Mouse (Mus musculus): Measurements from ENCODE around the gene Lce1m. TPM values are rescaled to one million over a fixed set of nuclear protein-coding genes. Genes with fewer than 3 reads are reported as not detected.
"Not testable (repeated sequence)": the region's sequence is repeated elsewhere in the genome, so short reads cannot be mapped to it uniquely, and the experiment has no call there.

Lce1m gene
- polyA plus RNA-seq (2015; fragmentation: Nextera tagmentation; extraction: Ambion mirVana) = not detected in 2 replicates

- no peak within 1 kb of the TSS for H3K4me2 ChIP-seq (replicated peaks)
- no peaks in the 10 kb centered on the region for H3K27me3 ChIP-seq
- H3K4me3 ChIP-seq = no peak within 1 kb of the TSS
- H3K9me3 ChIP-seq = no peaks in the 10 kb centered on the region
- peaks cover 12% of the 10 kb centered on the region; the same call in 1 of the 2 replicates for H3K4me1 ChIP-seq
- no peaks in the 10 kb centered on the region for H3K36me3 ChIP-seq
- H3K27ac ChIP-seq (replicated peaks) = no peak within 1 kb of the TSS
- WGBS = 94% methylated on average over 2 of the region's 2 CpGs
- no peak for ATAC-seq (replicated peaks)
- H3K9ac ChIP-seq (replicated peaks) = no peak within 1 kb of the TSS
These were observed at the start of gene Lce1m for GRCm38 (mm10) chr3:93018960-93019359. Lce1m (minus strand) TSS chr3:93019060.

- not testable (repeated sequence) for H3K9ac ChIP-seq (replicated peaks); H3K4me3 ChIP-seq; H3K27me3 ChIP-seq; H3K4me1 ChIP-seq; ATAC-seq (replicated peaks); H3K4me2 ChIP-seq (replicated peaks); H3K27ac ChIP-seq (replicated peaks); H3K9me3 ChIP-seq; H3K36me3 ChIP-seq
These were observed 49.7 kb upstream of the Lce1m start, which contains the start of gene Gm4858 for GRCm38 (mm10) chr3:93068523-93068922. Gm4858 (plus strand) TSS chr3:93068823.

GRCm38 (mm10) chr3:93052826-93053474, 34.1 kb upstream of the Lce1m start:
- Histone ChIP-seq H3K4me2 (replicated peaks) (no peak overlapping the region), H3K4me1 (no peaks in the 10 kb centered on the region), H3K4me3 (no peak overlapping the region), H3K27me3 (no peaks in the 10 kb centered on the region), H3K36me3 (no peaks in the 10 kb centered on the region), H3K9ac (replicated peaks) (no peak overlapping the region), H3K9me3 (no peaks in the 10 kb centered on the region), H3K27ac (replicated peaks) (no peak overlapping the region)
- whole genome bisulfite sequencing = 59% methylated on average over 10 of the region's 10 CpGs
- no peak for ATAC-seq (replicated peaks)

- Histone ChIP-seq H3K27me3 (no peaks in the 10 kb centered on the region), H3K4me2 (replicated peaks) (no peak overlapping the region), H3K9me3 (no peaks in the 10 kb centered on the region), H3K4me1 (no peaks in the 10 kb centered on the region), H3K36me3 (no peaks in the 10 kb centered on the region), H3K9ac (replicated peaks) (no peak overlapping the region), H3K27ac (replicated peaks) (no peak overlapping the region), H3K4me3 (no peak overlapping the region)
- ATAC-seq (replicated peaks) = no peak
- WGBS = 87% methylated on average over 1 of the region's 1 CpGs
These were observed 31.3 kb upstream of the Lce1m start for GRCm38 (mm10) chr3:93050182-93050581.

GRCm38 (mm10) chr3:93031450-93031849, 12.6 kb upstream of the Lce1m start:
- H3K27me3 ChIP-seq = no peaks in the 10 kb centered on the region
- ATAC-seq (replicated peaks) = peak; percentile 91
- 60% methylated on average over 5 of the region's 5 CpGs for WGBS
- no peaks in the 10 kb centered on the region for H3K36me3 ChIP-seq
- H3K4me2 ChIP-seq (replicated peaks) = no peak overlapping the region
- H3K9me3 ChIP-seq = no peaks in the 10 kb centered on the region
- H3K4me1 ChIP-seq = no peaks in the 10 kb centered on the region
- no peak overlapping the region for H3K27ac ChIP-seq (replicated peaks)
- H3K4me3 ChIP-seq = no peak overlapping the region
- no peak overlapping the region for H3K9ac ChIP-seq (replicated peaks)

GRCm38 (mm10) chr3:93025486-93025885, 6.6 kb upstream of the Lce1m start:
- H3K4me2 ChIP-seq (replicated peaks) = no peak overlapping the region
- H3K4me1 ChIP-seq = no peaks in the 10 kb centered on the region
- H3K36me3 ChIP-seq = no peaks in the 10 kb centered on the region
- 86% methylated on average over 2 of the region's 2 CpGs for WGBS
- no peak overlapping the region for H3K9ac ChIP-seq (replicated peaks)
- no peak overlapping the region for H3K4me3 ChIP-seq
- H3K27me3 ChIP-seq = no peaks in the 10 kb centered on the region
- H3K9me3 ChIP-seq = no peaks in the 10 kb centered on the region
- no peak for ATAC-seq (replicated peaks)
- no peak overlapping the region for H3K27ac ChIP-seq (replicated peaks)

- ATAC-seq (replicated peaks) = no peak
- H3K4me2 ChIP-seq (replicated peaks) = no peak overlapping the region
- H3K9ac ChIP-seq (replicated peaks) = no peak overlapping the region
- no peaks in the 10 kb centered on the region for H3K36me3 ChIP-seq
- no peak overlapping the region for H3K4me3 ChIP-seq
- H3K27me3 ChIP-seq = no peaks in the 10 kb centered on the region
- no peaks in the 10 kb centered on the region for H3K9me3 ChIP-seq
- 83% methylated on average over 3 of the region's 3 CpGs for WGBS
- no peak overlapping the region for H3K27ac ChIP-seq (replicated peaks)
- no peaks in the 10 kb centered on the region for H3K4me1 ChIP-seq
These were observed 4.7 kb upstream of the Lce1m start for GRCm38 (mm10) chr3:93023411-93024184.

- no peaks in the 10 kb centered on the region for H3K36me3 ChIP-seq
- ATAC-seq (replicated peaks) = no peak
- no peaks in the 10 kb centered on the region for H3K9me3 ChIP-seq
- 88% methylated on average over 1 of the region's 1 CpGs for WGBS
- H3K27me3 ChIP-seq = no peaks in the 10 kb centered on the region
- no peak overlapping the region for H3K4me3 ChIP-seq
- no peak overlapping the region for H3K27ac ChIP-seq (replicated peaks)
- H3K4me1 ChIP-seq = no peaks in the 10 kb centered on the region
- H3K4me2 ChIP-seq (replicated peaks) = no peak overlapping the region
- H3K9ac ChIP-seq (replicated peaks) = no peak overlapping the region
These were observed 2.3 kb upstream of the Lce1m start for GRCm38 (mm10) chr3:93021171-93021570.

GRCm38 (mm10) chr3:93015460-93016104, 3.3 kb downstream of the Lce1m start, which contains the start of gene Crct1:
Crct1 (minus strand) TSS chr3:93015687.
- Histone ChIP-seq H3K4me1 (peaks cover 12% of the 10 kb centered on the region; the same call in 1 of the 2 replicates), H3K9me3 (no peaks in the 10 kb centered on the region), H3K4me2 (replicated peaks) (peak within 1 kb of the TSS; percentile 90), H3K4me3 (peak within 1 kb of the TSS; percentile 49), H3K9ac (replicated peaks) (peak within 1 kb of the TSS; percentile 51), H3K27ac (replicated peaks) (peak within 1 kb of the TSS; percentile 21; the same call in 1 of the 2 replicates), H3K36me3 (no peaks in the 10 kb centered on the region), H3K27me3 (no peaks in the 10 kb centered on the region)
- ATAC-seq (replicated peaks) = peak; percentile 57
- 62% methylated on average over 4 of the region's 4 CpGs for WGBS

- Histone ChIP-seq H3K9me3 (no peaks in the 10 kb centered on the region), H3K36me3 (no peaks in the 10 kb centered on the region), H3K27me3 (no peaks in the 10 kb centered on the region), H3K4me1 (peaks cover 12% of the 10 kb centered on the region; the same call in 1 of the 2 replicates), H3K4me2 (replicated peaks) (peak overlapping the region; percentile 90), H3K9ac (replicated peaks) (peak overlapping the region; percentile 51), H3K4me3 (peak overlapping the region; percentile 49), H3K27ac (replicated peaks) (no peak overlapping the region)
- WGBS = 18% methylated on average over 5 of the region's 5 CpGs
- no peak; the same call in none of the 2 replicates for ATAC-seq (replicated peaks)
These were observed 4.0 kb downstream of the Lce1m start for GRCm38 (mm10) chr3:93014871-93015270.

- WGBS = 0% methylated on average over 24 of the region's 24 CpGs
- Histone ChIP-seq H3K9me3 (no peaks in the 10 kb centered on the region), H3K4me3 (peak overlapping the region; percentile 49), H3K27ac (replicated peaks) (peak overlapping the region; percentile 21; the same call in 1 of the 2 replicates), H3K4me1 (peaks cover 12% of the 10 kb centered on the region; the same call in 1 of the 2 replicates), H3K9ac (replicated peaks) (peak overlapping the region; percentile 51), H3K36me3 (no peaks in the 10 kb centered on the region), H3K4me2 (replicated peaks) (peak overlapping the region; percentile 90), H3K27me3 (no peaks in the 10 kb centered on the region)
- peak; percentile 88 for ATAC-seq (replicated peaks)
These were observed 4.5 kb downstream of the Lce1m start for GRCm38 (mm10) chr3:93014378-93014801.

- H3K9me3 ChIP-seq = no peaks in the 10 kb centered on the region
- H3K4me1 ChIP-seq = peaks cover 2% of the 10 kb centered on the region; the same call in 1 of the 2 replicates
- no peaks in the 10 kb centered on the region for H3K36me3 ChIP-seq
- H3K4me3 ChIP-seq = no peak overlapping the region
- WGBS = 38% methylated on average over 4 of the region's 4 CpGs
- H3K27me3 ChIP-seq = no peaks in the 10 kb centered on the region
- H3K4me2 ChIP-seq (replicated peaks) = no peak overlapping the region
- ATAC-seq (replicated peaks) = peak; percentile 70; the same call in 1 of the 2 replicates
- H3K9ac ChIP-seq (replicated peaks) = no peak overlapping the region
- no peak overlapping the region for H3K27ac ChIP-seq (replicated peaks)
These were observed 16.0 kb downstream of the Lce1m start for GRCm38 (mm10) chr3:93002843-93003242.

Measured in forebrain, embryonic 15.5 days (tissue).